Mouse (Mus musculus) stomach, postnatal 0 days (tissue): ENCODE measurements at regions not wholly inside any gene's neighbourhood (a gene's known extent, or its start where the extent isn't known, plus 50 kb on each side); places are given as distances from the start of the nearest gene placed in this dataset.

ENCODE experiments used
- CTCF ChIP-seq: IDR thresholded peaks from 2 replicates; pipeline ENCODE4 v1.5.1; 2016; ENCODE audit warnings: antibody characterized with exemption, low read depth, mild to moderate bottlenecking, moderate library complexity
- EP300 ChIP-seq: optimal IDR thresholded peaks from 2 replicates; pipeline ENCODE3; 2016; ENCODE audit warnings: antibody characterized with exemption

- TF ChIP-seq CTCF = no peak
- TF ChIP-seq EP300 = no peak
Observed at GRCm38 (mm10) chr1:41933777-41934176, 761.8 kb upstream of the Pou3f3 start.
